Mouse (Mus musculus) NIH3T3 (cell line): ENCODE measurements at regions not wholly inside any gene's neighbourhood (a gene's known extent, or its start where the extent isn't known, plus 50 kb on each side); places are given as distances from the start of the nearest gene placed in this dataset.

ENCODE experiments used
- DNase-seq: peaks from one replicate; pipeline ENCODE4 v3.0.0-alpha.2; 2012; ENCODE audit warnings: low read depth

DNA sequence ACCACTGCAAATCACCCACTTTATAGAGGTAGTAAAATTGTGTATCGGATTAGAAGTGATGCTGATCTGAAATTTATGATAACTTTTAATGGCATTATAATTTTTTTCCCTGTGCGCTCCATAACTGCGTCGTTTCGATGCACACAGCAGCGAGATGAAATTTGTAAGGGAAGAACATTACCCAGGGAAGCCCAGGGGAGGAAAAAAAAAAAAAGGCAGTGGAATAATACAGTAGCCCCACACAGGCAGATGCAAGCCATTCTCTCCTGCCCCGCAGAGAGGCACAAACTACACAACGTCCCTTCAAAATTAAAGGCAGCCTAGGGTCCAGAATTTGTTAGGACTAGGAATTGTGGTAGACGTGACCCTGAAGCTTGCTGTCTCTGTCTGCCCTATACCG lies 234.2 kb downstream of the Il20rb start:
- DNase-seq: no peak
